In the genomic region with DNA sequence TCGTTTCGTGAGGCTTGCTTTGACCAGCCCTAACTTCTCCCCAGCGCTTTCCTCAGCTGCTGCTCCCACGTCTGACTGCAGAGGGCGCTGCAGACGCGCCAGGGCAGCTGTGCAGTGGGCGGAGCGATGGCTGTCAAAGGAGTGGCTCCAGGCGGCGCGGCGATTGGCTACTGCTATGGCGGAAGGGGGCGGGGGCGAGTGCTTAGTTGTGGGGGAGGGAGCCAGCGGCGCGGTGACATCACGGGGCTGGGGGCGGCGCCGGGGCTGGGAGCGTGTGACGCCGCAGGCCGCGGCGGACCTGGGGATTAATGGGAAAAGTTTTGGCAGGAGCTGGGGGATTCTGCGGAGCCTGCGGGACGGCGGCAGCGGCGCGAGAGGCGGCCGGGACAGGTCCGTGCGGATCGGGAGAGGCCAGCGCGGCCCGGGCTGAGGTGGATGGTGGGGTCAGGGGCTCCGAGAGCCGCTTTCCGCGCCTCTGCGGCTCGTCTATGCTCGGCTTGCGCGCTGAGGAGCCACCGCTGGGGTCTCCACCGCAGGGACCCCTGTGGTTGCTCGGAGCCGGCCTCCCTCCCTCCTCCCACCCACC, we compare ENCODE assay signal across 8 mouse cellular contexts. TPM values are rescaled to one million over a fixed set of nuclear protein-coding genes. Genes with fewer than 3 reads are reported as not detected.
A peak's percentile ranks its signal among the peaks of the same experiment; 100 is the strongest.
DNase-seq lines count a peak whose midpoint lies in the region; ATAC-seq and TF ChIP-seq lines count a peak whose summit lies in the region.

A gene (plus strand): TSS at position 226 of the 586 bp plus-strand sequence.

- TF ChIP-seq POLR2A in lung, adult 2 months (IDR thresholded peaks at IDR 0.05; ENCODE audit: borderline replicate concordance, extremely low read depth, low read depth, low read length), result peak; percentile 68; the same call in 1 of the 2 replicates

- H3K27ac ChIP-seq in forebrain, embryonic 15.5 days (replicated peaks), result peak within 1 kb of the TSS; percentile 35; the same call in 1 of the 2 replicates

- intact Hi-C loops in heart, postnatal 25 days (cut with DNase I), result loop anchor here (1.0 kb wide), 1 partner anchor 25 kb away; no protein-coding TSS in a partner anchor

- H3K9ac ChIP-seq in forebrain, embryonic 15.5 days (replicated peaks), result peak within 1 kb of the TSS; percentile 61

- H3K4me3 ChIP-seq in forebrain, embryonic 15.5 days, result peak within 1 kb of the TSS; percentile 64
- peak within 1 kb of the TSS; percentile 83 for H3K4me3 ChIP-seq in lung, adult 2 months (replicated peaks; ENCODE audit: extremely low read depth, low read depth, low read length)

- TF ChIP-seq CTCF in lung, adult 2 months (IDR thresholded peaks at IDR 0.05; ENCODE audit: insufficient read depth, low read length), result peak; percentile 94

- H3K9me3 ChIP-seq in forebrain, embryonic 15.5 days, result no peaks in the 10 kb centered on the region

- under 1% methylated on average over 38 of the region's 57 CpGs for whole genome bisulfite sequencing in forebrain, embryonic 15.5 days
- under 1% methylated on average over 51 of the region's 57 CpGs for WGBS in lung, adult 2 months

- no peaks in the 10 kb centered on the region for H3K36me3 ChIP-seq in forebrain, embryonic 15.5 days

- peak; percentile 94 for ATAC-seq in forebrain, embryonic 15.5 days (replicated peaks)
- peak; percentile 96 for ATAC-seq in neutrophil, adult 5-6 weeks (ENCODE audit: extremely low read depth, insufficient number of reproducible peaks, low FRiP score, poor library complexity, severe bottlenecking)

- peaks cover 6% of the 10 kb centered on the region for H3K4me1 ChIP-seq in forebrain, embryonic 15.5 days
- 0 out of 2 replicates have a peak, but pooled peaks cover 4% of the 10 kb centered on the region for H3K4me1 ChIP-seq in lung, adult 2 months (ENCODE audit: control insufficient read depth, insufficient read depth, low read length)

- no peaks in the 10 kb centered on the region for H3K27me3 ChIP-seq in forebrain, embryonic 15.5 days

- H3K4me2 ChIP-seq in forebrain, embryonic 15.5 days (replicated peaks), result peak within 1 kb of the TSS; percentile 76

- peak; percentile 97 for DNase-seq in ES-CJ7 (ENCODE audit: low read depth, low spot score)
- DNase-seq in cerebellum, adult 11 months, result peak; percentile 95
- DNase-seq in heart, postnatal 25 days (ENCODE audit: low spot score), result peak; percentile 92
- DNase-seq in layer of hippocampus, adult 18-20 months (ENCODE audit: low spot score in 2 of 2), result peak; percentile 94 to 98
- DNase-seq in lung, adult 2 months, result peak; percentile 97
- DNase-seq in thymus, adult 18-20 months, result peak; percentile 94

RNA-seq across cellular contexts. Expression of the gene that starts here (rescaled TPM):
- 1.3 and 1.4 TPM in 2 replicates for polyA plus RNA-seq in forebrain, embryonic 15.5 days (2015; fragmentation: Nextera tagmentation; extraction: Ambion mirVana)
- 10 to 100 TPM; 40.4 to 40.6 TPM for total RNA-seq in heart, postnatal 25 days (2021)
- 10 to 100 TPM; 22.5 to 26.0 TPM for total RNA-seq in layer of hippocampus, adult 18-20 months (2021)
- polyA plus RNA-seq in lung, adult 2 months (2012; rRNA removed), result 33.3 and 41.7 TPM in 2 replicates
- 12.6 and 19.4 TPM in 2 replicates for total RNA-seq in neutrophil, adult 5-6 weeks (2017)

Comparison
In these comparisons a context has a peak if more than half of its experiments do, and no peak if none do; other contexts are left out.
1. Peak in every context shown above with its lines: DNase-seq, ATAC-seq, H3K4me3 ChIP-seq and H3K27ac ChIP-seq.
2. RNA of the gene that starts here (polyA plus RNA-seq): 33.3 to 41.7 TPM in lung, adult 2 months; 1.3 to 1.4 TPM in forebrain, embryonic 15.5 days; every median in the first group is over 10 times any median in the second.